Mouse (Mus musculus) B cell, adult 67 days (primary cell): Measurements from ENCODE around the gene Gars. TPM values are rescaled to one million over a fixed set of nuclear protein-coding genes. Genes with fewer than 3 reads are reported as not detected.

Source experiments
- total RNA-seq, 2 experiments: library from RNA; stranded (reverse); gene quantifications; 4 replicates each; pipeline ENCODE4 v1.2.4; 2023

Gene Gars
- 10 to 100 TPM; 61.0 to 61.2 TPM for total RNA-seq

GRCm38 (mm10) chr6:55037799-55038670 is at the start of gene Gars:
Gene Gars, plus strand, starts transcription at chr6:55038007.

GRCm38 (mm10) chr6:54992734-54993260 is 45.0 kb upstream of the Gars start, which contains the start of gene Ggct:
Gene Ggct, minus strand, starts transcription at chr6:54992950.

Other genes with a start within 250 kb of the Gars start
- 10 to 100 TPM; 48.5 to 48.9 TPM for gene Znrf2, start 221.1 kb upstream of the Gars start, total RNA-seq
- 10 to 100 TPM; 19.2 to 27.1 TPM for gene Nod1, start 65.4 kb upstream of the Gars start, total RNA-seq
- 10 to 100 TPM; 33.1 to 34.5 TPM for gene Ggct, start 45.1 kb upstream of the Gars start, total RNA-seq
- not detected for gene Crhr2, start 95.0 kb downstream of the Gars start, total RNA-seq
- gene Inmt, start 137.0 kb downstream of the Gars start, total RNA-seq: not detected
- gene Mindy4, start 165.4 kb downstream of the Gars start, total RNA-seq: not detected